Mouse (Mus musculus) olfactory bulb, adult 2 months (tissue): Measurements from ENCODE around the gene Lbhd1.

Experiments
- CTCF ChIP-seq: fragments of 200-500 bp; IDR thresholded peaks from 2 replicates; pipeline ENCODE4 v1.5.1; 2012; ENCODE audit warnings: low read depth, mild to moderate bottlenecking, low read length, moderate library complexity; ENCODE audit not compliant: insufficient read depth
- POLR2A ChIP-seq: fragments of 200-500 bp; IDR thresholded peaks from 2 replicates; pipeline ENCODE4 v1.6.1; 2012; ENCODE audit warnings: mild to moderate bottlenecking, low read depth, low read length, moderate library complexity; ENCODE audit not compliant: insufficient read depth

DNA sequence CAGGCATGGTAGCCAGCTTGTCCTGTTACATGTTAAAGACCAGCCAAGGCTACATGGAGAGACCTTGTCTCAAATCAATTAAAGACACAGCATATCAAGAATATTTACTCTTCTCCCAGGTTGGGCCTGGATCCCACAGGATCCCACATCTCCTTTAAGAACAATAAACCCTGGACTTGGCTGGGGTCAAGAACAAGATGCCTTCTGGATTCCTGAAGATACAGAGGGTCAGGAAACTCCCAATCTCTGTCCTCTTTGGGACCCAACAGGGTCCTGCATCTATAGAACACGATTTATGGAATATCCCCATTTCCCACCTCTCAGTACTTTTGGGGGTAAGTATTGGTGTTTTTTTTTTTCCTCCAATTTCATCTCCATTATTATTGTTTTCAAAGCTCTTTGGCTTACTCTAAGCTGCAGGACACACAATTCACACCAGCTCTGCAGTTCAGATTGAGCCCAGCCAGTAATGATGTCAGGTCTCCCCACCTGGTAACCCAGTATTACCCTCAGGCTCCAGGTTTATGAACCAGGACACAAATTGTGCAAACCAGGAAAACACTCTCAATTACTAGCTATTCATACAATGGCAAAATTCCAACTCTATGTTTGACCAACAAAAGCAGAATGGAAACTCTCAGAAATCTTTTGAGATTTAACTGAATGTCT lies 3.5 kb downstream of the Lbhd1 start:
- no peak for TF ChIP-seq CTCF
- no peak for TF ChIP-seq POLR2A
